Mouse (Mus musculus) testis, adult 2 months (tissue): ENCODE data around the gene Pik3cd.

ENCODE experiments used
- CTCF ChIP-seq: fragments of 200-500 bp; IDR thresholded peaks from 2 replicates; pipeline ENCODE4 v1.5.1; 2012; ENCODE audit warnings: low read depth, mild to moderate bottlenecking, inconsistent platforms, low read length, moderate library complexity; ENCODE audit not compliant: control insufficient read depth, insufficient read depth, insufficient replicate concordance
- POLR2A ChIP-seq: fragments of 200-500 bp; IDR thresholded peaks from 2 replicates; pipeline ENCODE4 v1.6.1; 2012; ENCODE audit warnings: low read depth, mild to moderate bottlenecking, inconsistent platforms, low read length, moderate library complexity; ENCODE audit not compliant: control insufficient read depth

DNA sequence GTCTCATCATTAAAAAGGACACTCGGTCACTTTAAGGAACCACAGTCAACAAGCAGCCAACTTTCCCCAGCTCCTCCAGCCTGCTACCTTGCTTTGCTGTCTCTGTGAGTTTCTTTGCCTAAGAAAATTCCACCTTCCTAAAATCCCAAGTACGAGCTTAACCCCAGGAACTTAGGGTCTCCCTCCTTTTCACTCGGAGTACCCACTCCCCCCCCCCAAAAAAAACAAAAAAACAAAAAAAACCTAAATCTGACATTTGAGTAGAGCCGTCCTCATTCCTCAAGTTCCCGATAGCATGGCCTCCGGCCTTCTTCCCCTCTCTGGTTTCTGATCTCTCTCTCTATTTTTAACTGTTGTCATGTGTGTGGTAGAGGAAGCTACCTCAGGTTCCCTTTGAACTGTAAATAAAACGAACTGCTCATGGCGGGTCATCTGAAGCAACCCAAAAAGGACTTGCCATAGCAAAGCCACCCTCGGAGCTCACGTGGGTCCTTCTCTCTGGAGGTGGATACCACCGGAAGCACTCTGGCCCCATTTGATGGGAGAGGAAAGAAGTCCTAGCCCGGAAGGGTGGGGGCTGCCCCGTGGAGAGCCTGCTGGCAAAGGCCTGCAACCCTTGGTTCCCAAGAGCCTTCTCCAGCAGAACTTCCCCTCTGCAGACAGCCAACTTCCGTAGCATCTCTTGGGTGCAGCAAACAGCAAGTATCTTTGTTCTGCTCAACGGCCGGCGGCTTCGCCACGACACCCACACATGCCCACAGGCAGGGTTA, at the start of gene Pik3cd:
- TF ChIP-seq CTCF (no peak), POLR2A (no peak)
